Mouse (Mus musculus) E14TG2a.4 (cell line): Measurements from ENCODE around the gene Col6a4.

Source experiments
- CTCF ChIP-seq: conservative IDR thresholded peaks from 2 replicates; pipeline ENCODE4 v1.5.1; 2014; ENCODE audit warnings: low read length
- NANOG ChIP-seq: IDR thresholded peaks from 2 replicates; pipeline ENCODE4 v1.6.1; 2014; ENCODE audit warnings: borderline replicate concordance, low read length, mixed read lengths
- POU5F1 ChIP-seq: IDR thresholded peaks from 2 replicates; pipeline ENCODE4 v1.6.1; 2014; ENCODE audit warnings: low read length, borderline replicate concordance

DNA sequence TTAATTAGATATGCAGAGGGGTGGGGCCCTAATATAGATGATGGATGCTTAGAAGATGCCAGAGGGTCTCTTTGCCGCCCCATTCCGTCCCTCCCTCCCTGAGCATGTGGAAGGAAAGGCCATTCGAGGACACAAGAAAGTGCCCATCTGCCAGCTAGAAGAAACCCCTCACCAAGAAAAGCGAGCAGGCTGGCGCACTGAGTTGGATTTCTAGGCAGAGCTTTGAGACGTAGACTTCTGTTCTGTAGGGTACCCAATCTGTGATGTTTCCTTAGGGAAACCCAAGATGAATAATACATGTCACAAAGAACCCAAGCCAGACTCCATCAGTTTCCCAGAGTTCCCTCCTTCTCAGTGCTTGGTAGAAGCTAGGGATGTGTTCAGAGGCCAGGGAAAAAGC, 107.1 kb downstream of the Col6a4 start:
- TF ChIP-seq CTCF = no peak
- TF ChIP-seq POU5F1 = no peak
- no peak for TF ChIP-seq NANOG
